Mouse (Mus musculus) kidney, embryonic 14.5 days (tissue): ENCODE data around the gene Gm44805. TPM values are rescaled to one million over a fixed set of nuclear protein-coding genes. Genes with fewer than 3 reads are reported as not detected.

Experiments
- ATAC-seq: fragments of 200-750 bp; cut with Nextera tagmentation; 2 replicates; pipeline ENCODE4 v1.8.0; 2017; ENCODE audit warnings: moderate number of reproducible peaks, mild to moderate bottlenecking, moderate TSS enrichment, moderate library complexity; ENCODE audit not compliant: low FRiP score, low TSS enrichment
- H3K27ac ChIP-seq: fragments of 300-500 bp; sonication (generic); 2 replicates; pipeline ENCODE4 v1.5.1; 2014; ENCODE audit warnings: low read depth, mild to moderate bottlenecking, low read length, moderate library complexity, mixed read lengths
- H3K27me3 ChIP-seq: fragments of 300-500 bp; sonication (generic); 2 replicates; pipeline ENCODE4 v1.6.1; 2014; ENCODE audit warnings: mild to moderate bottlenecking, low read length; ENCODE audit not compliant: control insufficient read depth, insufficient read depth
- H3K36me3 ChIP-seq: fragments of 300-500 bp; sonication (generic); 2 replicates; pipeline ENCODE4 v1.6.1; 2014; ENCODE audit warnings: low read length, mixed read lengths; ENCODE audit not compliant: control insufficient read depth, insufficient read depth
- H3K4me1 ChIP-seq: fragments of 300-500 bp; sonication (generic); 2 replicates; pipeline ENCODE4 v1.6.1; 2014; ENCODE audit warnings: low read length, mixed read lengths; ENCODE audit not compliant: control insufficient read depth, insufficient read depth
- H3K4me2 ChIP-seq: fragments of 300-500 bp; sonication (generic); replicated peaks from 2 replicates; pipeline ENCODE4 v1.6.1; 2014; ENCODE audit warnings: low read depth, mild to moderate bottlenecking, low read length
- H3K4me3 ChIP-seq: fragments of 300-500 bp; sonication (generic); 2 replicates; pipeline ENCODE4 v1.5.1; 2014; ENCODE audit warnings: mild to moderate bottlenecking, low read length
- H3K9ac ChIP-seq: fragments of 300-500 bp; sonication (generic); 2 replicates; pipeline ENCODE4 v1.6.1; 2014; ENCODE audit warnings: low read depth, mild to moderate bottlenecking, low read length, moderate library complexity
- H3K9me3 ChIP-seq: fragments of 300-500 bp; sonication (generic); 2 replicates; pipeline ENCODE4 v1.6.1; 2016; ENCODE audit warnings: low read length; ENCODE audit not compliant: control insufficient read depth
- WGBS: fragments of 180-500 bp; shearing (Covaris S2); extraction: QIAGEN DNeasy Blood & Tissue Kit; methylation state at CpG from one replicate; pipeline ENCODE4 v1.1.7; 2014; 5-methylcytosine and 5-hydroxymethylcytosine counted together
- polyA plus RNA-seq: library from polyadenylated mRNA; unstranded; fragments of >200 nt; fragmentation: Nextera tagmentation; extraction: Ambion mirVana; gene quantifications from 2 replicates; pipeline ENCODE4 v1.2.1, GENCODE M21; 2014

Gm44805 gene
- polyA plus RNA-seq, result not detected in 2 replicates

- H3K27me3 ChIP-seq, result no peaks in the 10 kb centered on the region
- WGBS, result 47% methylated on average over 8 of the region's 8 CpGs
- ATAC-seq, result no peak
- no peaks in the 10 kb centered on the region for H3K36me3 ChIP-seq
- no peaks in the 10 kb centered on the region for H3K4me1 ChIP-seq
- no peak within 1 kb of the TSS for H3K9ac ChIP-seq
- no peaks in the 10 kb centered on the region for H3K9me3 ChIP-seq
- no peak within 1 kb of the TSS for H3K4me2 ChIP-seq
- no peak within 1 kb of the TSS for H3K4me3 ChIP-seq
- no peak within 1 kb of the TSS for H3K27ac ChIP-seq
Measured at GRCm38 (mm10) chr7:19681202-19681694, at the start of gene Gm44805, which contains the start of gene Apoc4. Gm44805 (minus strand) TSS chr7:19681423. Apoc4 (minus strand) TSS chr7:19681479.

GRCm38 (mm10) chr7:19726541-19726940 is 45.3 kb upstream of the Gm44805 start:
- Histone ChIP-seq H3K36me3 (peaks cover 90% of the 10 kb centered on the region), H3K4me1 (no peaks in the 10 kb centered on the region), H3K9me3 (peaks cover 3% of the 10 kb centered on the region; the same call in 1 of the 2 replicates), H3K4me3 (no peak overlapping the region), H3K27ac (no peak overlapping the region), H3K9ac (no peak overlapping the region), H3K27me3 (no peaks in the 10 kb centered on the region), H3K4me2 (no peak overlapping the region)
- WGBS, result 90% methylated on average over 4 of the region's 4 CpGs
- no peak for ATAC-seq

GRCm38 (mm10) chr7:19724167-19724566 is 42.9 kb upstream of the Gm44805 start:
- ATAC-seq, result no peak
- Histone ChIP-seq H3K4me2 (no peak overlapping the region), H3K36me3 (peaks cover 75% of the 10 kb centered on the region), H3K27ac (no peak overlapping the region), H3K4me3 (no peak overlapping the region), H3K4me1 (no peaks in the 10 kb centered on the region), H3K9me3 (peaks cover 15% of the 10 kb centered on the region), H3K27me3 (no peaks in the 10 kb centered on the region), H3K9ac (no peak overlapping the region)
- 93% methylated on average over 12 of the region's 12 CpGs for whole genome bisulfite sequencing

- H3K27ac ChIP-seq, result peak overlapping the region; percentile 37; the same call in 1 of the 2 replicates
- H3K9ac ChIP-seq, result no peak overlapping the region
- no peak for ATAC-seq
- no peak overlapping the region for H3K4me3 ChIP-seq
- peaks cover 64% of the 10 kb centered on the region for H3K36me3 ChIP-seq
- H3K4me2 ChIP-seq, result no peak overlapping the region
- H3K27me3 ChIP-seq, result no peaks in the 10 kb centered on the region
- H3K4me1 ChIP-seq, result no peaks in the 10 kb centered on the region
- WGBS, result 91% methylated on average over 6 of the region's 6 CpGs
- peaks cover 15% of the 10 kb centered on the region for H3K9me3 ChIP-seq
Measured at GRCm38 (mm10) chr7:19722754-19723195, 41.6 kb upstream of the Gm44805 start.

- Histone ChIP-seq H3K4me1 (peaks cover 7% of the 10 kb centered on the region; the same call in 1 of the 2 replicates), H3K4me2 (no peak overlapping the region), H3K9me3 (peaks cover 15% of the 10 kb centered on the region), H3K4me3 (no peak overlapping the region), H3K36me3 (peaks cover 36% of the 10 kb centered on the region), H3K27ac (no peak overlapping the region), H3K9ac (no peak overlapping the region), H3K27me3 (no peaks in the 10 kb centered on the region)
- no peak for ATAC-seq
- 86% methylated on average over 4 of the region's 4 CpGs for WGBS
Measured at GRCm38 (mm10) chr7:19719200-19719599, 38.0 kb upstream of the Gm44805 start.

- 84% methylated on average over 5 of the region's 5 CpGs for WGBS
- Histone ChIP-seq H3K9ac (no peak overlapping the region), H3K27ac (no peak overlapping the region), H3K4me3 (no peak overlapping the region), H3K4me1 (peaks cover 10% of the 10 kb centered on the region; the same call in 1 of the 2 replicates), H3K4me2 (no peak overlapping the region), H3K9me3 (peaks cover 15% of the 10 kb centered on the region), H3K27me3 (no peaks in the 10 kb centered on the region), H3K36me3 (peaks cover 34% of the 10 kb centered on the region)
- ATAC-seq, result no peak
Measured at GRCm38 (mm10) chr7:19718297-19718952, 37.2 kb upstream of the Gm44805 start.

GRCm38 (mm10) chr7:19717346-19717745 is 36.1 kb upstream of the Gm44805 start:
- Histone ChIP-seq H3K4me2 (no peak overlapping the region), H3K27ac (no peak overlapping the region), H3K9ac (no peak overlapping the region), H3K27me3 (no peaks in the 10 kb centered on the region), H3K4me1 (peaks cover 10% of the 10 kb centered on the region; the same call in 1 of the 2 replicates), H3K36me3 (peaks cover 33% of the 10 kb centered on the region), H3K9me3 (peaks cover 15% of the 10 kb centered on the region), H3K4me3 (no peak overlapping the region)
- 83% methylated on average over 4 of the region's 4 CpGs for WGBS
- ATAC-seq, result no peak

- no peak for ATAC-seq
- WGBS, result 89% methylated on average over 2 of the region's 2 CpGs
- Histone ChIP-seq H3K36me3 (peaks cover 36% of the 10 kb centered on the region), H3K4me2 (no peak overlapping the region), H3K9me3 (peaks cover 15% of the 10 kb centered on the region), H3K27me3 (no peaks in the 10 kb centered on the region), H3K9ac (no peak overlapping the region), H3K4me3 (no peak overlapping the region; the same call in 1 of the 2 replicates), H3K27ac (no peak overlapping the region), H3K4me1 (peaks cover 10% of the 10 kb centered on the region; the same call in 1 of the 2 replicates)
Measured at GRCm38 (mm10) chr7:19716822-19717221, 35.6 kb upstream of the Gm44805 start.

GRCm38 (mm10) chr7:19716055-19716682 is 34.9 kb upstream of the Gm44805 start:
- ATAC-seq, result no peak
- no peaks in the 10 kb centered on the region for H3K27me3 ChIP-seq
- H3K4me1 ChIP-seq, result peaks cover 10% of the 10 kb centered on the region; the same call in 1 of the 2 replicates
- H3K27ac ChIP-seq, result peak overlapping the region; percentile 75
- 5% methylated on average over 18 of the region's 18 CpGs for WGBS
- peaks cover 40% of the 10 kb centered on the region for H3K36me3 ChIP-seq
- peak overlapping the region; percentile 51 for H3K9ac ChIP-seq
- H3K9me3 ChIP-seq, result peaks cover 8% of the 10 kb centered on the region
- H3K4me3 ChIP-seq, result peak overlapping the region; percentile 35
- peak overlapping the region; percentile 58 for H3K4me2 ChIP-seq
